In the genomic region with DNA sequence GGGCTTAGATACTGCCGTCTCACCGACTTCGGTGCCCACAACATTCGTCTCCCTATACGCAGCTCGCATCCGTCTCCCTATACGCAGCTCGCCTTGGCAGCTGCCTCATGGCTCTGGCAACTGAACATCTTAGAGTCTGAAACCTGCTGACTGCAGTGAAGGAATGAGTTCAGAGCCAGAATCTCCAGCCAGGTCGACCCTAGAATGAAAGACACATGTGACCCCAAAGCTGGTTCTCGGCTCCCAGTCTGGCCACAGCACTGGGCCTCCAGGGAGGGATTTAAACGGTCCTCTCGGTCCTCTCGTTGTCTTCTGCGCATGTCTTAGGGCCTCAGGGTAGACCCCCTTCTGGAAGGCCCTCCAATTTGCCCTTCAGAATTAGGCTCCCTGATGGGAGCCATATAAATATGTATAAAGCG, we compare ENCODE assay signal across 10 mouse cellular contexts.
DNase-seq lines count a peak whose midpoint lies in the region; ATAC-seq and TF ChIP-seq lines count a peak whose summit lies in the region.
"Had no signal": no experiment of that assay in that cellular context is flagged by ENCODE, and none has a peak within 500 bp of the region (broad histone marks: within the 10 kb centered on the region; RNA-seq: fewer than 3 reads in every experiment).

No protein-coding gene starts in this region.

- TF ChIP-seq CTCF in stomach, postnatal 0 days (IDR thresholded peaks at IDR 0.05; ENCODE audit: low read depth): no peak

- no peak for TF ChIP-seq EP300 in stomach, postnatal 0 days (optimal IDR thresholded peaks at IDR 0.05)

- H3K4me3 ChIP-seq in forebrain, embryonic 15.5 days: peak overlapping the region; percentile 13; the same call in 1 of the 2 replicates
- H3K4me3 ChIP-seq in stomach, postnatal 0 days (ENCODE audit: low read depth, low read length): no peak overlapping the region
- H3K4me3 ChIP-seq in kidney, embryonic 15.5 days (replicated peaks): no peak overlapping the region

- peak overlapping the region; percentile 35 for H3K4me2 ChIP-seq in forebrain, embryonic 15.5 days (replicated peaks)
- H3K4me2 ChIP-seq in stomach, postnatal 0 days (replicated peaks; ENCODE audit: low read depth): no peak overlapping the region
- no peak overlapping the region for H3K4me2 ChIP-seq in kidney, embryonic 15.5 days

- 13% methylated on average over 16 of the region's 16 CpGs for WGBS in forebrain, embryonic 15.5 days
- 70% methylated on average over 16 of the region's 16 CpGs for WGBS in stomach, postnatal 0 days
- WGBS in kidney, embryonic 15.5 days: 72% methylated on average over 16 of the region's 16 CpGs

- peak; percentile 58 for ATAC-seq in forebrain, embryonic 15.5 days (replicated peaks)
- no peak for ATAC-seq in stomach, postnatal 0 days (ENCODE audit: low FRiP score, low TSS enrichment)
- no peak for ATAC-seq in kidney, embryonic 15.5 days (replicated peaks; ENCODE audit: low FRiP score)

- no peaks in the 10 kb centered on the region for H3K27me3 ChIP-seq in forebrain, embryonic 15.5 days
- no peaks in the 10 kb centered on the region for H3K27me3 ChIP-seq in stomach, postnatal 0 days (ENCODE audit: control insufficient read depth, insufficient read depth, low read length)
- 0 out of 2 replicates have a peak, but pooled peaks cover 2% of the 10 kb centered on the region for H3K27me3 ChIP-seq in kidney, embryonic 15.5 days

- H3K4me1 ChIP-seq in forebrain, embryonic 15.5 days: peaks cover 19% of the 10 kb centered on the region
- H3K4me1 ChIP-seq in stomach, postnatal 0 days (replicated peaks; ENCODE audit: control insufficient read depth, insufficient read depth): no peaks in the 10 kb centered on the region
- H3K4me1 ChIP-seq in kidney, embryonic 15.5 days: 0 out of 2 replicates have a peak, but pooled peaks cover 3% of the 10 kb centered on the region

- peak; percentile 29 to 30 for DNase-seq in right cerebral cortex, postnatal 10 days (ENCODE audit: low spot score in 2 of 2)
- DNase-seq in right cerebral cortex, adult 2 months (ENCODE audit: low spot score in 2 of 2): no peak
- DNase-seq in mesoderm, embryonic 11.5 days (ENCODE audit: low read depth, low spot score): peak; percentile 31
- DNase-seq in stomach, postnatal 0 days (ENCODE audit: low spot score): no peak
- no peak for DNase-seq in adrenal gland, adult 18-20 months (ENCODE audit: low spot score in 2 of 2)
- no peak for DNase-seq in lung, postnatal 36 days
- DNase-seq: kidney, adult 2 months; thymus, adult 18-20 months had no signal

- H3K27ac ChIP-seq in forebrain, embryonic 15.5 days (replicated peaks): peak overlapping the region; percentile 42
- no peak overlapping the region for H3K27ac ChIP-seq in stomach, postnatal 0 days (replicated peaks)
- H3K27ac ChIP-seq in kidney, embryonic 15.5 days: no peak overlapping the region

- H3K9me3 ChIP-seq in forebrain, embryonic 15.5 days: no peaks in the 10 kb centered on the region
- H3K9me3 ChIP-seq in stomach, postnatal 0 days (ENCODE audit: control insufficient read depth, low read length): no peaks in the 10 kb centered on the region
- H3K9me3 ChIP-seq in kidney, embryonic 15.5 days (replicated peaks): no peaks in the 10 kb centered on the region

- no peaks in the 10 kb centered on the region for H3K36me3 ChIP-seq in forebrain, embryonic 15.5 days
- no peaks in the 10 kb centered on the region for H3K36me3 ChIP-seq in stomach, postnatal 0 days (ENCODE audit: control insufficient read depth, insufficient read depth, low read length)
- H3K36me3 ChIP-seq in kidney, embryonic 15.5 days: no peaks in the 10 kb centered on the region

- H3K9ac ChIP-seq in forebrain, embryonic 15.5 days (replicated peaks): peak overlapping the region; percentile 19; the same call in 1 of the 2 replicates
- no peak overlapping the region for H3K9ac ChIP-seq in stomach, postnatal 0 days (ENCODE audit: low read length)
- no peak overlapping the region for H3K9ac ChIP-seq in kidney, embryonic 15.5 days

Comparison
In these comparisons a context has a peak if more than half of its experiments do, and no peak if none do; other contexts are left out.
1. DNase-seq: peak in right cerebral cortex, postnatal 10 days (2 of 2) and mesoderm, embryonic 11.5 days (single experiment); none in right cerebral cortex, adult 2 months (0 of 2), stomach, postnatal 0 days (single experiment), adrenal gland, adult 18-20 months (0 of 2) and lung, postnatal 36 days (single experiment).